Mouse (Mus musculus) urinary bladder, adult 2 months (tissue): ENCODE data around the gene Kazn. TPM values are rescaled to one million over a fixed set of nuclear protein-coding genes. Genes with fewer than 3 reads are reported as not detected.

ENCODE experiments used
- DNase-seq: peaks from one replicate; pipeline ENCODE4 v3.0.0; 2022; ENCODE audit warnings: low spot score
- polyA plus RNA-seq: library from polyadenylated mRNA; depleted of rRNA; stranded (reverse); fragments of >200 nt; gene quantifications from 2 replicates; pipeline ENCODE4 v1.2.3, GENCODE M21; 2012

The Kazn gene
- polyA plus RNA-seq, 1 experiment, result 13.8 TPM

DNA sequence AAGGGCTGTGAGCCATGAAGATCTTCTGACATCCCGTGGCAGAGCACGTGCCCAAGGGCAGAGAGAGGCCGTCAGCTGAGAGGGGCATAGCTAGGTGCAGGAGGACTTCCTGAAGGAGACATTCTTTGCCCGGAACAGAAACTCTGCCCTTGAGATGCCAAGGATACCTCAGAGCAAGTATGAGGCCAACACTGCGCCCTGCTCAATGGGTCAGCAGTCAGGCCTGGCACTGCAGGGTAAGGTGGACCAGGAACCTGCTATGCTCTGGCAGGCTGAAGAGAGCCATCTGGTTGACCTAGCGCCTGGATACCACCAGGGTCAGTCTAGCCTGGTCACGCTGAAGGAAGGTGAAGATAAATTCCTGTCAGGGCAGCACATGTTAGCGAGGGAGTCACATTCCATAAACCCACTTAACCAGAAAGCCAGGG lies 46.0 kb downstream of the Kazn start:
- no peak for DNase-seq

DNA sequence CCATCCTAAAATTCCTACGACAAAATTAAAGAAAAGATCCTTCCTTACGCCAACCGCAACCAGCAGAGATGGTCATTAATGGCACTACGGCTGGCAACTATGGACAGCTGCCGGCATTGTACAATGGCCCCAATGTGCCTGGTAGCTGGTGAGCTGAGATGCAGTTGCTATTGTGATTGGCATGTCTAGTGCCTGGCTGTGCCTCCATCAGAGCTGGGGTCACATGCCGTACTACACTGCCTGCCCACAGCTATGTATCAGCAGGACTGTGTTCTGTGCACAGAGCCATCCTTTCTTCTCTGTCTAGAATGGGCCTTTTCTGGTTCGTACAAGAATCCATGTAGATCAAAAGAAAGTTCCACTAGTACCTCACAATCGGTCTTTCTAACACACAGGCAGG lies 49.2 kb downstream of the Kazn start:
- DNase-seq, result no peak

GRCm38 (mm10) chr4:142188501-142188900 lies 50.7 kb downstream of the Kazn start:
- no peak for DNase-seq

- no peak for DNase-seq
Observed at GRCm38 (mm10) chr4:142186155-142186554, 53.0 kb downstream of the Kazn start.

- DNase-seq, result no peak
Observed at GRCm38 (mm10) chr4:142185533-142185900, 53.7 kb downstream of the Kazn start.

GRCm38 (mm10) chr4:142184852-142185532 lies 54.2 kb downstream of the Kazn start:
- no peak for DNase-seq

GRCm38 (mm10) chr4:142183591-142183990 lies 55.6 kb downstream of the Kazn start:
- DNase-seq, result no peak

GRCm38 (mm10) chr4:142183015-142183414 lies 56.2 kb downstream of the Kazn start:
- no peak for DNase-seq

DNA sequence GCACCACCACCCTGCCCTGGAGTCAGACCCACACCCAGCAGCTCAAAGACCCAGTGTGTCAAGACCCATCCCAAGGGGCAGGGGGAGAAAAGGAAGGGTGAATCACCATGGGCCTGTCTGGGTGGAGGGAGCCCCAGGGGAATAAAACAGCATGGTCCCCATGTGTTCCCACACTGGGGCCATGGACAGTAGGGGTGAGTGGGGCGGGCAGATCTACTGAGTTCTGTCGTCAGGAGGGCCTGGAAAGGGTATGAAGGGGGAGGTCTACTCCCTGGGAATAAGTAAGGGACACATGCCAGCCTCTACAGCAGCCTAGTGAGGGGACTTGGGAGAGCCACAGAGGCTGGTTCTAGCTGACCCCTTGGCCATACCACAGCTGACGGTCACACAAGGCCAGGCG lies 57.6 kb downstream of the Kazn start:
- DNase-seq, result no peak

- no peak for DNase-seq
Observed at GRCm38 (mm10) chr4:142180874-142181273, 58.3 kb downstream of the Kazn start.

GRCm38 (mm10) chr4:142180289-142180688 lies 58.9 kb downstream of the Kazn start:
- no peak for DNase-seq

- peak; percentile 42 for DNase-seq
Observed at GRCm38 (mm10) chr4:142179531-142179930, 59.7 kb downstream of the Kazn start.

DNA sequence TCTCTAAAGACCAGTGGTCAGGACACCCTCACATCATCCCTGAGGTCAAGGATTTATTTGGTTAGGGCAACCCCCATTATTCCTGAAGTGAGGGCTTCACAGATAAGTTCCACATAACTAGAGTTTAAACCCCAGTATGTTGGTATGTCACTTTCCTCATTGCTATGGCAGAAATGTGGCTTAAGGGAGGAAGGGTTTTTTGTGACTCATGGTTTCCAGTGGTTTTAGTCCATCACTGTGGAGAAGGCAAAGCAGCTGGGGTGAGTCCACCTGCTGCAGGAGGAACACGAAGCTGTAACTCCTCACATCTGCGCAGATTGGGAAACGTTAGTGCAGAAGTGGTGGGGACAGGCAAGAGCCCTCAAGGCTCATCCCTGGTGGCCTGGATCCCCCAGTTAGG lies 62.5 kb downstream of the Kazn start:
- DNase-seq, result no peak

- no peak for DNase-seq
Observed at GRCm38 (mm10) chr4:142173981-142174485, 65.2 kb downstream of the Kazn start.

GRCm38 (mm10) chr4:142172942-142173341 lies 66.3 kb downstream of the Kazn start:
- no peak for DNase-seq

DNA sequence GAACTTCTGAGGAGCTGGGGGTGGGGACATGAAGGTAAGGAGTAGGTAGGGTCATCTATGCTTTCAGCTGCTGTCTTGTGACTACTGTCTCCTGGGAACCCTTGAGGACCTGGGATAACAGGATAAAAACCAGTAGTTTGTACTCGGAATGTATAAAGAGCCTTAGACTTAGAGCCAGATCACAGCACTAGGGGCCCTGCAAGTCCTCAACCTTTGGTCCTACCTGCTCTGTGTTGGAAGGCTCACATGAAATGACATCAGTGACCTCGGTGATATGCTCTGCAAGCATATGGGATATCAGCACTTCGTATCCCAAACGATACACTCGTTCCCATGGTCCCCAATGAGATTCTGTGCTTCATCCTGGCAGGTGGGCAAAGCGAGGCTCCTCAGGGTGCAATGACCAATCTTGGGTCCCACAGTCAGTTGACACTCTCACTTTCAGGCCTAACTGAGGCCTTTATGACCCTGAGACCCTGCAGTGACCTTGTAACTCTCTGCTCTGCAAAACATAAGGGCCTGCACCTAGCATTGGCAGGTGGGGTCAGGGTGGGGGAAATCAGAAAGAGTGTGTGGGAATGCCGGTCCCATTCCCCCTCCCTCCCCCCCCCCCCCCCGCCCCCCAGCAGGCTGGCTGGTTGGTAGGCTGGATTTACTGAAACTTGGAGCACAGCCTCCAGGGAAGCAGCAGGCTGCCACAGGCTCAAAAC lies 67.3 kb downstream of the Kazn start:
- no peak for DNase-seq

DNA sequence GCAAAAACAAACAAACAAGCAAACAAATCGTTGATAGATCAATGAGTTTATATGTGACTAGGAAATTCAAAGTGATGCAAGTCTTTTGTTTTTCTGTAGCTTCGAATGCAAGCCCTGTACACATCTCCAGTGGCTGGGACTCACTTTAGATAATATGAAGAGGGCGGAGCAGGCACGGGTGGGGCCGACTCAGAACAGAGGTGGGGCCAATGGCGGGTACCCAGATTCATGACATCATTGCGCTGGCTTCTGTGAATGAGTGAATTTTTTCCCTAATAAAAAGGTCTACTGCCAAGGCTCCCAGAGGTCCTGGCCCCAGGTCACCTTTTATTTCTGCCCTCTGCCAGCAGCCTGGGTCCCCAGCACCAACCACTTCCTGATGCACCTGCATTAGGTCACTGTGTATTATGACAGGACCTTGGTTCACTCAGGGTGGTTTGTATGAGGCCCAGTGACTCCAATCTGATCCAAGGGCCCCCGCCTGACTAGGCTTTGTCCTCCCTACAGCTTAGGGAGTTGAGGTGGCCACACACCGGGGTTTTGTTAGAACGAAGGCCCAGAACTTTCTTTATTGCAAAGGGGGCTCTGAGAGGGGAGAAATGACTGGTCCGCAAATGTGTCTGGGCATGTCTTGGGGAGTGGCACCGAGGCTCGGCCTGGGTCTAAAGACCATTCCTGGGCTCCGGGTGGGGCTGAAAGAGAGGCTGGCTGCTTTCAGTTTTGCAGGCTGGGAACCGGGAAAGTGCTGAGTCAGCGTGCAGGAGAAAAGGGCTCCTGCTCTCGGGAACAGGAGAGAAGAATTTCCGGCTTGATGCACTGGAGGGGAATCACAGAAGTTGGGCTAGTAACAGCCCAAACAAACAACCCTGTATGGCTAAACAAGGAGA lies 68.1 kb downstream of the Kazn start:
- DNase-seq, result no peak

- no peak for DNase-seq
Observed at GRCm38 (mm10) chr4:142169636-142170035, 69.6 kb downstream of the Kazn start.

GRCm38 (mm10) chr4:142168352-142168751 lies 70.8 kb downstream of the Kazn start:
- no peak for DNase-seq

DNA sequence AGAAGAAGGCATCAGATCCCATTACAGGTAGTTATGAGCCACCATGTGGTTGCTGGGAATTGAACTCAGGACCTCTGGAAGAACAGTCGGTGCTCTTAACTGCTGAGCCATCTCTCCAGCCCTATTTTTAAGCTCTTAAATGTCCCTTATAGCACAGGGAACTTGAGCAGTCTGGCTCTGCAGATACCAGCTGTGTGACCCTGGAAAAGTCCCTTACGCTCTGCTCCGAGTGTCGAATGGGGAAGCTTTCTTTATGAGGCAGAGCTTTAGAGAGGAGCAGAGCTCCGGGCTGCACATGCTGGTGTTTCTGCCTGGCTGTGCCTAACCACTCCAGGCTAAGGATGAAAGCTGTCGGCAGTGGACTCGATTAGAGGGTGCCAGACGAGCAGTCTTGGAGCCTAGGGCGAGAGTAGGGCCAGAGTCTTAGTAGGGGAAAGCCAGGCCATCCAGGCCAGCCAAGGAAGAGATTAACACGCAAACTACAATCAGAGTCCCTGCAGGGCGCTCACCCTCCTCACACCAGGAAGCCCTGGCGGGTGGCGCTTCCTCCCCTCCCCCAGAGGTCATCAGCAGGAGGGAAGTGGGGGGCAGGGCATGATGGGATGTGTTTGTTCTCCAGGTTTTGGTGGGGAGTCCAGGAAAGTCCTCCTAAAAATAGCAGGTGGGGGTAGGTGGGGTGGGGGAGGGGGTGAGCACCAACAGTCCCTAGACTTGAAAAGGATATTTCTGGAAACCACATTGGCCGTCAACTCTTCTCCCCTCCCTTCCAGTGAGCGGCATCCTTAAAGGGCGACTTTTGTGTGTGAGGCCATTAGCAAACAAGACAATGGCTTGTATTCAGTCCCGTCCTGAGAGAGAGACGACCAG lies 73.1 kb downstream of the Kazn start:
- no peak for DNase-seq

DNA sequence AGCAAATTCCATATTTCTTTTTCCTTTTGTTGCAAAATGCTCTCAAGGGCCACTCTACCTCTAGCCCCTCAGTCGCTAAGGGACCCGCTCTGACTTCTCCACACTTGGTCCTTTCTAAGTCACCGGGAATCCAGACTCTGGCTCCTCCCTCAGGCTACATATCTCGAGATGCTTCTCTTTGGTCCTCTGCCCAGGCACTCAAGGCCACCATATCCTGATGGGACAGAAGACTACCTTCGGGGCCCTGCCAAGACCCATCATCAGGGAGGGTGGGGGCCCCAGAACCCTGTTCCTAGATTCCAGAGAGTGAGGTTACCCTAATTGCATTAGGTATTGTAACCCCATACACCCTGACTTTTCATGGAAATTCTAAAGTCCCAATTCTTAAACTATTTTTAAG lies 73.8 kb downstream of the Kazn start:
- no peak for DNase-seq
